Mouse (Mus musculus) liver, embryonic 18 days (tissue): Measurements from ENCODE around the gene Ube2o. TPM values are rescaled to one million over a fixed set of nuclear protein-coding genes. Genes with fewer than 3 reads are reported as not detected.

Experiments used
- polyA plus RNA-seq: library from polyadenylated mRNA; depleted of rRNA; stranded (reverse); fragments of >200 nt; gene quantifications from 2 replicates; pipeline ENCODE4 v1.2.3, GENCODE M21; 2012; rRNA removed

Gene Ube2o
- 19.3 and 22.4 TPM in 2 replicates for polyA plus RNA-seq

DNA sequence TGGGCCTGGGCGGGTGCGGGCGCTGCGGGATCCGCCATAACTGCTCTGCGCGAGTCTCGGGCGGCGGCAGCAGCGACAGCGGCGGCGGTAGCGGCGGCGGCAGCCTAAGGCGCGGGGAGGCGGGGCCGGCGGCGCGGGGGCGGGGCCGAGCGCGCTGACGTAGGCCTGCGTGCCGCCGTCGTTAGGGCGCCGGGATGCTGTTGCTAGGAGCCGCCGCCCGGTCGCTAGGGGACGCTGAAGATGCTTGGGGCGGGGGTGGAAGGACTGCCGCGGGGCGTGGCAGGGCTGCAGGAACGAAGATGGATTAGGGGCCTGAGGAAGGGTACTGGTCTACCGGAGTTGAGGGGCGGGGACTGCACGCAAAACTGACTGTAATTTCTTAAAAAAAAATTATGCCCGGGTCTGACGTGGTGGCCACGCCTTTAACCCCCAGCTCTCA lies at the start of gene Ube2o:
Gene Ube2o, minus strand, starts transcription at position 72 of the 439 bp plus-strand sequence.

GRCm38 (mm10) chr11:116626299-116627071 lies 45.2 kb upstream of the Ube2o start, which contains the start of gene Rhbdf2:
Gene Rhbdf2 (minus strand): TSS chr11:116627019.

DNA sequence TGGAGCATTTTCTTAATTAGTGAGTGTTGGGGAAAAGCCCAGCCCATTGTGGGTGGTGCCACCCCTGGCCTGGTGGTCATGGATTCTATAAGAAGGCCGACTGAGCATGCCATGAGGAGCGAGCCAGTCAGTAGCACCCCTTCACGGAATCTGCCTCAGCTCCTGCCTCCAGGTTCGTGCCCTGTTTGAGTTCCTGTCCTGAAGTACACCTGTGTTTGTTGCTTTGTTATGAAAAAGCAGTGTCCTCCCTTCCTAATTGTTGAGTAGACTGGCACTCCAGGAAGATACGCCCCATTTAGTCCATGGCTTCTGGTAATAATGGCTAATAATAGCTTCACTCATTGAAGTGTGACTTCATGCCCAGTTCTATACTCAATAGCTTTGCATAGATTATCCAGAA lies 5.1 kb upstream of the Ube2o start, which contains the start of gene Aanat:
Gene Aanat, plus strand, starts transcription at position 123 of the 400 bp plus-strand sequence.

DNA sequence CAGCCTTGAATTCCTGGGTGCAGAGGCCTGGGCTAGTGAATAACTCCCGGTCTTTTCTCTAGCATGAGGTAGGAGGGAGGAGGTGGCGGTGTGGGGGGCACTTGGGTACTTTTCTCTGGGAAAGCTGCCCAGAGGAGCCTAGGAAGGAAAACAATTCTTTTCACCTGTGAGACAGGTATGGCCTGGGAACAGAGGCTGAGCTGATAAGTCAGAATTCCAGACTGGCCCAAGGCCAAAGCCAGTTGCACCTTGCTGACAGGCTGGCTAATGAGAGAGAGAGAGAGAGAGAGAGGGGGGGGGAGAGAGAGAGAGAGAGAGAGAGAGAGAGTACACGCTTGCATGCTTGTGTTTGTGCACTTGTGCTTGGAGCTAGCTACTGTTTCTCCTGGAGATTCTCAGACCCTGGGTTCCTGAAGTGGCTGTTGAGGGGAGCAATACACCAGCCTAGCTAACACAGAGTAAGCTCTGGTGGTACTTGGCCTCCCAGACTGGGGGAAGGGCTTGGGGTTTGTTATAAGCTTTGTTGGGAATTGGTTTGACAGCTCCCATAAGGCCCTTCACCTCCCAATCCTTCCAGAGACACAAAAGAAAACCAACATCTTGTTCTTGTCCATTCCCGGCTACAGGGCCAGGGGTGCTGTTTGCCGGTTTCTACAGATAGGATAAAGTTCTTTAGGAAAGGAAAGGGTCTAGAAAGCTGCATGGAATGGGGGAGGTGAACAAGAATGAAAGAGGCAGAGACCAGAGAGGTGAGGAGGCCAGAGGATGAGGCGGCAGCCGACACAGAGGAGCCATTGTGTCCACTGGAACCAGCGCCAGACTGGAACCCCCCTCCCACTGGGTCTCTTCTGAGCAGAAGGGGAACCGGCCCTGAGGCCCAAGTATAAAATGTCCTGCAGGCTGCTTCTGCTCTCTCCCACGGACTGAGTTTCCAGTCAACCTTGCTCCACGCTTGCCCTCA lies 50.8 kb downstream of the Ube2o start, which contains the start of gene Sphk1:
Gene Sphk1, plus strand, starts transcription at position 739 of the 961 bp plus-strand sequence.

DNA sequence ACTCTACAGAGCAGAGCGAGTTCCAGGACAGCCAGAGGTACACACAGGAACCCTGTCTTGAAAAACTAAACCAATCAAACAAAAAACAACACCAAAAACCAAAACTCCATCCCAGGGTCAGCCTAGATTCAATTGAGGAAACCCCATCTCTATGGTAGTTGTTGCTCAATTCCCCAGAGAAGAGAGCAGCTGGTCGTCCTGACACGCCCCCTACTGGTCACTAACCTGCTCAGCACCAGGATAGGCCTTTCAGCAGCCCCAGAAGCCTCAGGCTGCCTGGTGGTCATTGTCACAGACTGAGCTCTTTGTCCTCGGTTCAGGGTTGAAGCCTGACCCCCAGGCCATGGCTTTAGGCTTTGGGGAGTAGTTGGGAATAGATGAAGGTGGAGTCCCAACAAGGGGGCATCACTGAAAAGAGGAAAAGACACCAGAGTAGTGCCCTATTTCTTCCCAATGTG lies 87.4 kb downstream of the Ube2o start, which contains the start of gene Prpsap1:
Gene Prpsap1, minus strand, starts transcription at position 408 of the 458 bp plus-strand sequence.

Other genes starting within 250 kb of the Ube2o start
- 0.22 TPM in 2 replicates for gene Foxj1, start 246.0 kb downstream of the Ube2o start, polyA plus RNA-seq
- gene Rnf157, start 168.4 kb downstream of the Ube2o start, polyA plus RNA-seq: 1.1 and 1.5 TPM in 2 replicates
- gene Ubald2, start 147.4 kb downstream of the Ube2o start, polyA plus RNA-seq: 55.8 and 59.4 TPM in 2 replicates
- gene Qrich2, start 115.2 kb downstream of the Ube2o start, polyA plus RNA-seq: 0.01 TPM in 1 of 2 replicates, not detected in the other
- gene Prpsap1, start 87.2 kb downstream of the Ube2o start, polyA plus RNA-seq: 23.5 and 24.6 TPM in 2 replicates
- gene Sphk1, start 50.5 kb downstream of the Ube2o start, polyA plus RNA-seq: 8.3 and 9.5 TPM in 2 replicates
- not detected in 2 replicates for gene Aanat, start 5.0 kb upstream of the Ube2o start, polyA plus RNA-seq
- 9.3 and 11.2 TPM in 2 replicates for gene Rhbdf2, start 45.6 kb upstream of the Ube2o start, polyA plus RNA-seq
- gene Prcd, start 72.1 kb upstream of the Ube2o start, polyA plus RNA-seq: 0.16 and 0.19 TPM in 2 replicates
- gene Cygb, start 72.9 kb upstream of the Ube2o start, polyA plus RNA-seq: 1.5 TPM in 2 replicates
- not detected in 2 replicates for gene St6galnac1, start 194.1 kb upstream of the Ube2o start, polyA plus RNA-seq
- gene Mxra7, start 246.6 kb upstream of the Ube2o start, polyA plus RNA-seq: 1.1 and 1.3 TPM in 2 replicates